Mouse (Mus musculus) myocyte (in vitro differentiated cells): Measurements from ENCODE around the gene Car5a. TPM values are rescaled to one million over a fixed set of nuclear protein-coding genes. Genes with fewer than 3 reads are reported as not detected.

Experiments used
- H3K27me3 ChIP-seq: one replicate; pipeline ENCODE4 v1.6.1; 2011; ENCODE audit not compliant: control insufficient read depth, insufficient read depth, insufficient read length
- H3K36me3 ChIP-seq: one replicate; pipeline ENCODE4 v1.6.1; 2011; ENCODE audit not compliant: control insufficient read depth, insufficient read depth
- H3K4me2 ChIP-seq: one replicate; pipeline ENCODE4 v1.6.1; 2011; ENCODE audit warnings: low read depth, control low read depth
- H3K4me3 ChIP-seq: one replicate; pipeline ENCODE4 v1.5.1; 2011; ENCODE audit warnings: mild to moderate bottlenecking, control low read depth, moderate library complexity
- H3K79me2 ChIP-seq: one replicate; pipeline ENCODE4 v1.6.1; 2011; ENCODE audit not compliant: control insufficient read depth, insufficient read depth
- H3ac ChIP-seq: one replicate; pipeline ENCODE4 v1.6.1; 2011; ENCODE audit not compliant: control insufficient read depth, insufficient read length
- CEBPB ChIP-seq: IDR thresholded peaks from 2 replicates; pipeline ENCODE4 v1.6.1; 2011; ENCODE audit warnings: mild to moderate bottlenecking, moderate library complexity; ENCODE audit not compliant: poor library complexity, insufficient read depth, severe bottlenecking
- E2F4 ChIP-seq: IDR thresholded peaks from one replicate; pipeline ENCODE4 v1.6.1; 2011; ENCODE audit warnings: mild to moderate bottlenecking, control low read depth, moderate library complexity; ENCODE audit not compliant: insufficient read depth
- MAX ChIP-seq: IDR thresholded peaks from one replicate; pipeline ENCODE4 v1.6.1; 2011; ENCODE audit warnings: low read depth, mild to moderate bottlenecking, control low read depth
- MYOD1 ChIP-seq, 3 experiments: IDR thresholded peaks; one replicate each; pipeline ENCODE4 v1.6.1; 2011; ENCODE audit warnings: control low read depth in 2 of 3, low read depth in 2 of 3, mild to moderate bottlenecking in 2 of 3, moderate library complexity in 1 of 3; ENCODE audit not compliant: insufficient read length in 2 of 3, control insufficient read depth in 1 of 3
- MYOG ChIP-seq, 3 experiments: IDR thresholded peaks; one replicate each; pipeline ENCODE4 v1.6.1; 2011; ENCODE audit warnings: control low read depth in 2 of 3, low read depth in 2 of 3, mild to moderate bottlenecking in 2 of 3; ENCODE audit not compliant: insufficient read length in 2 of 3, control insufficient read depth in 1 of 3, insufficient read depth in 1 of 3
- POLR2A ChIP-seq: IDR thresholded peaks from one replicate; pipeline ENCODE4 v1.6.1; 2011; ENCODE audit warnings: low read depth, mild to moderate bottlenecking, control low read depth, moderate library complexity; ENCODE audit not compliant: insufficient read length
- POLR2AphosphoS2 ChIP-seq: IDR thresholded peaks from one replicate; pipeline ENCODE4 v1.6.1; 2011; ENCODE audit warnings: low read depth, control low read depth; ENCODE audit not compliant: insufficient read length
- REST ChIP-seq: IDR thresholded peaks from one replicate; pipeline ENCODE4 v1.6.1; 2011; ENCODE audit warnings: mild to moderate bottlenecking, control low read depth, moderate library complexity; ENCODE audit not compliant: insufficient read depth, insufficient read length
- SRF ChIP-seq: IDR thresholded peaks from one replicate; pipeline ENCODE4 v1.6.1; 2011; ENCODE audit warnings: low read depth; ENCODE audit not compliant: control insufficient read depth, insufficient read length
- TCF12 ChIP-seq: IDR thresholded peaks from one replicate; pipeline ENCODE4 v1.6.1; 2011; ENCODE audit warnings: mild to moderate bottlenecking, control low read depth; ENCODE audit not compliant: poor library complexity, insufficient read depth, severe bottlenecking
- TCF3 ChIP-seq: IDR thresholded peaks from one replicate; pipeline ENCODE4 v1.6.1; 2011; ENCODE audit warnings: low read depth, control low read depth; ENCODE audit not compliant: insufficient read length
- USF1 ChIP-seq: IDR thresholded peaks from one replicate; pipeline ENCODE4 v1.6.1; 2011; ENCODE audit warnings: low read depth, mild to moderate bottlenecking, control low read depth, moderate library complexity
- polyA plus RNA-seq: library from polyadenylated mRNA; unstranded; fragments of >200 nt; fragmentation: generic; extraction: Trizol; gene quantifications from one replicate; pipeline ENCODE4 v1.2.1, GENCODE M21; 2012; ENCODE audit warnings: missing spikeins

Gene Car5a
- polyA plus RNA-seq, 1 experiment, result not detected

- H3K27me3 ChIP-seq, result no peaks in the 10 kb centered on the region
- no peak overlapping the region for H3K4me3 ChIP-seq
- H3ac ChIP-seq, result no peak overlapping the region
- peaks cover 7% of the 10 kb centered on the region for H3K36me3 ChIP-seq
- no peak overlapping the region for H3K4me2 ChIP-seq
- TF ChIP-seq TCF3 (no peak), CEBPB (no peak)
- H3K79me2 ChIP-seq, result no peaks in the 10 kb centered on the region
Observed at GRCm38 (mm10) chr8:121977819-121978590, 33.3 kb upstream of the Car5a start.

- Histone ChIP-seq H3K79me2 (no peaks in the 10 kb centered on the region), H3K36me3 (peaks cover 7% of the 10 kb centered on the region)
Observed at GRCm38 (mm10) chr8:121973906-121974305, 29.2 kb upstream of the Car5a start.

GRCm38 (mm10) chr8:121971488-121972058, 26.9 kb upstream of the Car5a start:
- no peaks in the 10 kb centered on the region for H3K79me2 ChIP-seq
- no peak overlapping the region for H3K4me2 ChIP-seq
- no peak overlapping the region for H3ac ChIP-seq
- H3K36me3 ChIP-seq, result peaks cover 7% of the 10 kb centered on the region
- H3K27me3 ChIP-seq, result no peaks in the 10 kb centered on the region
- H3K4me3 ChIP-seq, result no peak overlapping the region
- TF ChIP-seq MAX (no peak), TCF12 (no peak), TCF3 (no peak), SRF (no peak), POLR2AphosphoS2 (no peak), POLR2A (no peak), E2F4 (no peak), MYOG (IDR thresholded peaks at IDR 0.05; ENCODE audit: control insufficient read depth in 1 of 3, insufficient read depth in 1 of 3, insufficient read length in 2 of 3, low read depth in 2 of 3) (no peak), CEBPB (no peak), REST (no peak), USF1 (no peak), MYOD1 (IDR thresholded peaks at IDR 0.05; ENCODE audit: control insufficient read depth in 1 of 3, insufficient read length in 2 of 3, low read depth in 2 of 3) (no peak)

More at GRCm38 (mm10) chr8:121973906-121974305, 29.2 kb upstream of the Car5a start:
- H3ac ChIP-seq, result no peak overlapping the region
- no peak for TF ChIP-seq TCF3
- no peak for TF ChIP-seq USF1
- no peak for TF ChIP-seq REST
- no peak for TF ChIP-seq MYOG (IDR thresholded peaks at IDR 0.05; ENCODE audit: control insufficient read depth in 1 of 3, insufficient read depth in 1 of 3, insufficient read length in 2 of 3, low read depth in 2 of 3)
- no peak for TF ChIP-seq E2F4
- TF ChIP-seq POLR2A, result no peak
- no peak for TF ChIP-seq MAX
- TF ChIP-seq CEBPB, result no peak
- TF ChIP-seq POLR2AphosphoS2, result no peak
- no peak for TF ChIP-seq MYOD1 (IDR thresholded peaks at IDR 0.05; ENCODE audit: control insufficient read depth in 1 of 3, insufficient read length in 2 of 3, low read depth in 2 of 3)
- TF ChIP-seq TCF12, result no peak
- no peak for TF ChIP-seq SRF
- no peak overlapping the region for H3K4me2 ChIP-seq
- no peak overlapping the region for H3K4me3 ChIP-seq
- no peaks in the 10 kb centered on the region for H3K27me3 ChIP-seq

- Histone ChIP-seq H3K4me3 (no peak overlapping the region), H3K79me2 (no peaks in the 10 kb centered on the region), H3ac (no peak overlapping the region), H3K27me3 (no peaks in the 10 kb centered on the region), H3K4me2 (no peak overlapping the region), H3K36me3 (peaks cover 7% of the 10 kb centered on the region)
- no peak for TF ChIP-seq E2F4
- TF ChIP-seq USF1, result no peak
- no peak for TF ChIP-seq REST
- no peak for TF ChIP-seq POLR2A
- no peak for TF ChIP-seq MYOD1 (IDR thresholded peaks at IDR 0.05; ENCODE audit: control insufficient read depth in 1 of 3, insufficient read length in 2 of 3, low read depth in 2 of 3)
- TF ChIP-seq SRF, result no peak
- TF ChIP-seq TCF12, result no peak
- no peak for TF ChIP-seq MYOG (IDR thresholded peaks at IDR 0.05; ENCODE audit: control insufficient read depth in 1 of 3, insufficient read depth in 1 of 3, insufficient read length in 2 of 3, low read depth in 2 of 3)
- TF ChIP-seq POLR2AphosphoS2, result no peak
- TF ChIP-seq TCF3, result no peak
- no peak for TF ChIP-seq MAX
- no peak for TF ChIP-seq CEBPB
Observed at GRCm38 (mm10) chr8:121970225-121970624, 25.5 kb upstream of the Car5a start.

- H3K79me2 ChIP-seq, result no peaks in the 10 kb centered on the region
- TF ChIP-seq TCF3, result no peak
- TF ChIP-seq CEBPB, result no peak
- TF ChIP-seq MAX, result no peak
- no peak for TF ChIP-seq MYOD1 (IDR thresholded peaks at IDR 0.05; ENCODE audit: control insufficient read depth in 1 of 3, insufficient read length in 2 of 3, low read depth in 2 of 3)
- TF ChIP-seq POLR2A, result no peak
- no peak for TF ChIP-seq USF1
- TF ChIP-seq TCF12, result no peak
- no peak for TF ChIP-seq E2F4
- no peak for TF ChIP-seq POLR2AphosphoS2
- no peak for TF ChIP-seq REST
- no peak for TF ChIP-seq MYOG (IDR thresholded peaks at IDR 0.05; ENCODE audit: control insufficient read depth in 1 of 3, insufficient read depth in 1 of 3, insufficient read length in 2 of 3, low read depth in 2 of 3)
- no peak for TF ChIP-seq SRF
- H3K27me3 ChIP-seq, result no peaks in the 10 kb centered on the region
- H3ac ChIP-seq, result no peak overlapping the region
- no peak overlapping the region for H3K4me3 ChIP-seq
- no peak overlapping the region for H3K4me2 ChIP-seq
- no peaks in the 10 kb centered on the region for H3K36me3 ChIP-seq
Observed at GRCm38 (mm10) chr8:121968542-121968941, 23.8 kb upstream of the Car5a start.
